Mouse (Mus musculus): ENCODE measurements around the gene Krtap27-1.

Krtap27-1 gene

GRCm38 (mm10) chr16:88671571-88671970 lies at the start of gene Krtap27-1:
Krtap27-1 (minus strand) TSS chr16:88671671.
- no peak for DNase-seq (ENCODE audit: low read depth, low spot score)

DNA sequence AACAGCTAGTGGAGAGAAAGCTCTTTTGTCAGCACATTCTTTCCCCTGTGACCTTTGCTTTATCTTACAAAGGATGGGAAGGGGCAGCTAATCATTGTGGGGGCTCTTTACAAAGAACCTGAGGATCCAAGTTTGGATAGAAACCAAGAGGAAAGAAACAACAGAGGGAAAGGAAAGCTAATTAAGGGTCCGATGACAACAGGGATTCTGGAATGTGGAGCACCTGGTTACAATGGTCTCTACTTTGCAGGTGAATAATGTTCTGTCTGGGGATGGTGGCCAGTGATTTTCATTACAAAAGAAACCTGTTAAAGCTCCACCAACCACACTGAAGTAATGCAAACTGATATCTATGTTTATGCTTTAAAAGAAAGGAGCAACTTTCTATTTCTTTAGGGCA lies 48.6 kb upstream of the Krtap27-1 start:
- DNase-seq (ENCODE audit: low read depth, low spot score), result no peak

GRCm38 (mm10) chr16:88716549-88716948 lies 45.1 kb upstream of the Krtap27-1 start:
- no peak for DNase-seq (ENCODE audit: low read depth, low spot score)

DNA sequence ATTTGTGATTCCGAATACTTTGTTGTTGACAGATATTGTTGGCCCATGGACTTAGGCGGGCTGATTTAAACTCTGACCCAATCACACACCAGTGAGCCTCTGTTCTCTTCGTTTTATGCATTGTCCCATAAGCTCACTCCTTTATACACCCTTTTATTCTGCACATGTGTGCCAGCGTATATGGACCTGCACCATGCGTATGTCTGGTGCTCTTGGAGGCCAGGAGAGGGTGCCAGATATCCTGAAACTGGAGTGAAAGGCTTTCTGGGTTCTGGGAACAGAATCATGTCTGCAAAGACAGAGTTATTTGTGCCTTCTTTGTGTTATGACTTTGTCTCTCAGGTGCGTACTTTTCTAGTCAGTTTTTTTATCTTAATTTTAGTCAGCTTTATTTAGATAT lies 39.8 kb upstream of the Krtap27-1 start:
- no peak for DNase-seq (ENCODE audit: low read depth, low spot score)

DNA sequence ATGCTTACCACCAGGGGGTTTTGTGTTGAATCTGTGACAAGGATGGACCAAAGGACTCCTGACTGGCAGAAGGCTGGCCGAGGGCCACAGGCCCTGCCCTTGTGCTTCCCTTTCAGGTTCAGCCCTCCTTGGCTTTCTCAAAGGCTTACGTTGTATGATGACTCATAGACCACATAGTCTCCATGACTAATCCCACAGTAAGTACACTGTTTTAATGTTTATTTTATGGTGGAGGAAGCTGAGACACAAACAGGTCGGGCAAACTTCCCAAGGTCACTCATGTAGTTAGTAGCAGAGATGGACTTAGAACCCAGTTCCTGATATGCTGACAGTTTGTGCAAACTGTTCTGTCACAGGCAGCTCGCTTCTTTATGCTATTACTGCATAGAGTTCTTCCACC lies 39.3 kb upstream of the Krtap27-1 start:
- DNase-seq (ENCODE audit: low read depth, low spot score), result peak; percentile 66

- DNase-seq (ENCODE audit: low read depth, low spot score), result no peak
Measured at GRCm38 (mm10) chr16:88707496-88708012, 36.1 kb upstream of the Krtap27-1 start, which contains the start of gene 2310061N02Rik. 2310061N02Rik (minus strand) TSS chr16:88707962.

GRCm38 (mm10) chr16:88701072-88701864 lies 29.8 kb upstream of the Krtap27-1 start:
- DNase-seq (ENCODE audit: low read depth, low spot score), result no peak

DNA sequence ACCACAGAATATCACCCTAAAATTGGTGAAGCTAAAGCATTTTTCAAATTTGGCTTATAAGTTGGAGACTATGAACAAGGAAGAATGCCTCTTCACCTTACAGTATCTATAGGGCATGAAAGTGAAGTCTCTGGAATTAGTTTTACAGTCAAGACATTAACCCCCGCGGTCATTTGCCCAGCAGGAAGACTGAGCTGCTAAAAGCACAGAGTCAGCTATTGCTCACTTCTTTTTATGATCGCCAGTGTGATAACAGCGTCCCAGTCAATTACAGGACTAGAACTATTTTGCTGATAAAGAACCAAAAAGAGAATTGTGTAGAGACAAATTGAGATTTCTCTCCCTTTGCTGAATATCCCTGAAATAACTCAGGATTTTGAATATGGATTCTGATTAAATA lies 24.8 kb upstream of the Krtap27-1 start:
- DNase-seq (ENCODE audit: low read depth, low spot score), result no peak

- no peak for DNase-seq (ENCODE audit: low read depth, low spot score)
Measured at GRCm38 (mm10) chr16:88681282-88681681, 9.8 kb upstream of the Krtap27-1 start.

GRCm38 (mm10) chr16:88679099-88679498 lies 7.6 kb upstream of the Krtap27-1 start:
- no peak for DNase-seq (ENCODE audit: low read depth, low spot score)

- DNase-seq (ENCODE audit: low read depth, low spot score), result no peak
Measured at GRCm38 (mm10) chr16:88657426-88657825, 14.0 kb downstream of the Krtap27-1 start.

DNA sequence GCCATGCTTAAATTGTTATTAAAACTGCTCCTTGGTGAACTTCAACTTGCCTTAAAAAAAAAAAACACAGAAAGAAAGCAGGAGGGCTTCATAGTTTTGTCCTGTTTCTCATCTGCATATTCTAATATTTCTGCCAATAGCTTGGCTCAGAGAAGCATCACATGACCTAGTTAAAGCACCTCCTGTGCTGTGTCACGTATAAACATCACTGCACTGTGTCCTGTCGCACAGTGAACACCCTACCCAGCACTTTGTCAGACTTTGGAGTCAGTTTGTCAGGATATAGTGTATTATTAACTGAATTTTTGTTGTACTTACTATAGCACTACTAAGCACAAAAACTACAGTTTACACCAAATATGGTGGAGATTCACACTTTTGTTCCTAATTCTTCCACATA lies 19.5 kb downstream of the Krtap27-1 start:
- DNase-seq (ENCODE audit: low read depth, low spot score), result no peak

DNA sequence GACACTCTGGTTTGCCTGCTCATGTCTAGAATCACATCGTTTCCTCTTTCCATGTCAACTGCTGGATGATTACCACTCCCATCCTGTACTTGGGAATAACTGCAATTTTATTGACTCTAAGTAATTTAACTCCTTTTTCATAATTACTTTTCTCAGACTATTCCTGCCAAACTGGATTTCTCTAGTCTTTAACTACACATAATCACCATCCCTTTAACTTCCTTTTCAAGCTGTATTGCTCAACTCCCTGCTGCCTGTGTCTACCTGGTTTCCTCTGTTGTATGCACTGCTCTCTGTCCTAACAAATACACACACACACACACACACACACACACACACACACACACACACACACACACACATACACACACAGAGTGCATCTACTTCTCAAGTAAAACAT lies 20.4 kb downstream of the Krtap27-1 start:
- DNase-seq (ENCODE audit: low read depth, low spot score), result no peak

DNA sequence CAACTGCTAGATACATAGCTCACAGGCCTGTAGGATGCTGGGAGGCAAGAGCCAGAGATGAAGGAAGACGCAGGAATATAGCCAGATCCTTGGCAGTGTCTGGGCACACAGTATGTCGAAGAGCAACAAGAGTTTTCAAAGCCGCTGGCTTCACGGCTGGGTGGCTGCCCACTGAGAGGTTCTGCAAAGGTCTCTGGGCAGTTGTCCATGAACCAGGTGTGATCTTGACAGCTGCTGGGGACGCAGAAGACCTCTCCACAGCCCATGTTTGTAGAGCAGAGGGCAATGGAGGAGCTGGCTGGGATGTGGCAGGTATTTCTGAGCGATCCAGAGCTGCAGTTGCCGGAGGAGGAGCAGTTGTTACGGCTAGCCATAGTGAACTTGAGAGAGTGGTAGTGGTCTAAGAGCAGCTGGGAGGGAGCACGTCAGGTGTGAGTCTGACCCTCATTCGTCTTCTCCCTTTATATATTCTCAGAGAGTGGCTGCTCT lies 24.1 kb downstream of the Krtap27-1 start, which contains the start of gene Krtap26-1:
TSS of gene Krtap26-1 (minus strand) at position 439 of the 489 bp plus-strand sequence.
- no peak for DNase-seq (ENCODE audit: low read depth, low spot score)

GRCm38 (mm10) chr16:88646366-88647111 lies 24.9 kb downstream of the Krtap27-1 start:
- no peak for DNase-seq (ENCODE audit: low read depth, low spot score)

GRCm38 (mm10) chr16:88640053-88640452 lies 31.4 kb downstream of the Krtap27-1 start:
- no peak for DNase-seq (ENCODE audit: low read depth, low spot score)

- no peak for DNase-seq (ENCODE audit: low read depth, low spot score)
Measured at GRCm38 (mm10) chr16:88635142-88635541, 36.3 kb downstream of the Krtap27-1 start.

- DNase-seq (ENCODE audit: low read depth, low spot score), result no peak
Measured at GRCm38 (mm10) chr16:88631474-88631873, 40.0 kb downstream of the Krtap27-1 start.

DNA sequence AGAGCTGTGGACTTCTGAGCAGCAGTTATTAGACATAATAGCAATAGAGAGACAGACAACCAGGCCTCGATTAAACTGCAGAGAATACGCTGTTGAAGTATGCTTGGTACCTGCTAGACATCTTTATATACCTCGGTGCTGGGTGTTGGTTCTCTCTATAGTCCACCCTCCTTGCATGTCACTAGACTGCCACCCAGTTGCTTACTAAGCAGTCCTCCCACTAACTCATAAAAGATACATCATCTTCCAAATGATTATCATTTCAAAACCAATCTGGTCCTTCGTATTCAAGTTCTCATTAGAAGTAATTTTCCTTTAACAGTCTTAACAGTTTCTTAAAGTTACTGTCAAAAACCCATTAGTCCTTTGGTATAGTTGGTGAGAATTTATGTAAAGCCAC lies 43.9 kb downstream of the Krtap27-1 start, which contains the start of gene 2310079G19Rik:
TSS of gene 2310079G19Rik (minus strand) at position 101 of the 400 bp plus-strand sequence.
- no peak for DNase-seq (ENCODE audit: low read depth, low spot score)

Data from 3T3-L1 (cell line).